Mouse (Mus musculus): Measurements from ENCODE around the gene Nup85. TPM values are rescaled to one million over a fixed set of nuclear protein-coding genes. Genes with fewer than 3 reads are reported as not detected.

Gene Nup85
- polyA plus RNA-seq, 1 experiment from 2014 or later: 80.8 TPM

DNA sequence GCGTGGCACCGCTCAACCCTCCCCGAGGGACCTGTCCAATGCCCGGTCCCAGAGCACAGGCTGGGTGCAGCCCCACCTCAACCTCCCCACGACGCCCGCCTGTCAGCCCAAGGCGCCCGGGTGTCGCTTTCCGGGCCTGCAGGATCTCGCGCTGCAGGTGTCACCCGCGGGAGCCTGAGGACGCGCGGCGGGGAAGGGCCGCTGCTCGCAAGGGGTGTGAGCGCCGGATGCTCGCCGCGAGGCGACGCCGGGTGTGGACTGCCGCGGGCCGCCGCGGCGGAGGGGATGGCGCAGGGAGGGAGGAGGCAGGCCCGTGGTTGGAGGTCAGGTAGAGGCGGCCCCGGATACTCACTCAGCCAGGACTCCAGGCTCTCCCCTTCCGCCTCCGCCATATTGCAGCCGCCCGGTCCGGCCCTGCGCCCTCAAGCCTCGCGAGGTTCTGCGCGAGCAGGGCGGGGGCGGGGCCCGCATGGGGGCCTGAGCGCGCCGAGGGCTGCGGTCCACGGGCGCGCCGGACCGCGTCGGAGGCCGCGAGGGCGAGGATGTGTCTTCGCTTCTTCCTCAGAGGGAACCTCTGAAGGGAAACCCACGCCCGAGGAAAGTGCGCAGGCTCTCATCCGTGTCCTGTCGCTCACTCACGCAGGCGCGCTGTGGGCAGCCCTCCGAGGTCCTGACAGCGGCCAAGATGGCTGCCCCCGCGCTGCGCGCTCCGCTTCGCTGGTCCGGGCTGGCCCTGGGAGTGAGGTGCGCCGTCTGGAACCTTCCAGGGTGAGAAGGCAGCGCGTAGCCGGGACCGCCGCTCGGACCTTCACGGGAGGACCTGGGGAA lies 39.5 kb downstream of the Nup85 start, which contains the start of the genes Mrps7 and Gga3:
Gene Mrps7, plus strand, starts transcription at position 450 of the 828 bp plus-strand sequence.
Gene Gga3, minus strand, starts transcription at position 576 of the 828 bp plus-strand sequence.
- H3K27me3 ChIP-seq: no peaks in the 10 kb centered on the region
- no peaks in the 10 kb centered on the region for H3K9me3 ChIP-seq (replicated peaks)
- under 1% methylated on average over 85 of the region's 93 CpGs for WGBS
- peak; percentile 95 for ATAC-seq (replicated peaks; ENCODE audit: insufficient number of reproducible peaks, insufficient read depth, low FRiP score, low read depth)
- H3K36me3 ChIP-seq: peaks cover 30% of the 10 kb centered on the region
- H3K27ac ChIP-seq: peak within 1 kb of the TSS; percentile 93
- H3K4me3 ChIP-seq: peak within 1 kb of the TSS; percentile 90
- H3K4me1 ChIP-seq (replicated peaks): peaks cover 46% of the 10 kb centered on the region
- H3K9ac ChIP-seq: peak within 1 kb of the TSS; percentile 99
- peak within 1 kb of the TSS; percentile 94 for H3K4me2 ChIP-seq

DNA sequence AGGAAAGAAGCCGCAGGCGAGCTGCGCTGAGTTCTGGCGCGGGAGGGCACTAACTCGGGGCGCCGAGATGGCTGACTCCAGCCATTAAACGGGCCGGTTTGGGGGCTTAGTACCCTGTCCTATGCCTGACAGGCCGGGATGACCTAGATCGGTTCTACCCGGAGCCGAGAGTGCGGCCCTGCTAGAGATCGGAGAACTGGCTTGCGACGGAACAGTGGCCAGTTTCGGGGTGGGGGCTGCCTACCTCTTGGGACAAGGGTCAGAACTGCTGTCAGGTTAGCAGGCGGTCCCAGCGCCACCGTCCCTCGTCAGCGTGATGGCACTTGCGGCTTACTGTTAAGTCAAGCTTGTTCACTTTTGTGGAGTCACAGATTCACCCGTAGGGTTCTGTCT lies 40.1 kb downstream of the Nup85 start:
- H3K4me3 ChIP-seq: peak overlapping the region; percentile 90
- H3K9me3 ChIP-seq (replicated peaks): no peaks in the 10 kb centered on the region
- peak; percentile 19 for ATAC-seq (replicated peaks; ENCODE audit: insufficient number of reproducible peaks, insufficient read depth, low FRiP score, low read depth)
- H3K4me2 ChIP-seq: peak overlapping the region; percentile 94
- H3K9ac ChIP-seq: peak overlapping the region; percentile 99
- no peaks in the 10 kb centered on the region for H3K27me3 ChIP-seq
- H3K27ac ChIP-seq: peak overlapping the region; percentile 93
- WGBS: under 1% methylated on average over 26 of the region's 26 CpGs
- peaks cover 31% of the 10 kb centered on the region for H3K36me3 ChIP-seq
- H3K4me1 ChIP-seq (replicated peaks): peaks cover 46% of the 10 kb centered on the region

DNA sequence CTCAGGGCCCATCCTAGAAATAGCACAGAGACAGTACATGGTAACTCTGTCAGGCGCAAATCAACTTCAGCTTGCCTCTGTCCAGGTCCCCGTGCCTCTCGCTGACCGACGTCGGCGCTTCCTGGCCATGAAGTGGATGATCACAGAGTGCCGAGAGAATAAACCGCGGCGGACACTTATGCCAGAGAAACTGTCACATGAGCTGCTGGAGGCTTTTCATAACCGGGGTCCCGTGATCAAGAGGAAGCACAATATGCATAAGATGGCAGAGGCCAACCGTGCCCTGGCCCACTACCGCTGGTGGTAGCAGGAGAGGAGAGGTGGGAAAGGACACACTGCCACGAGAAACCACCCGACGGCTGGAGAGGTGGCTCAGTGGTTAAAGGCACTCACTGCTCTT lies 42.5 kb downstream of the Nup85 start:
- Histone ChIP-seq H3K27me3 (no peaks in the 10 kb centered on the region), H3K4me3 (no peak overlapping the region), H3K4me1 (replicated peaks) (peaks cover 28% of the 10 kb centered on the region), H3K4me2 (no peak overlapping the region), H3K36me3 (peaks cover 31% of the 10 kb centered on the region), H3K27ac (no peak overlapping the region), H3K9me3 (replicated peaks) (no peaks in the 10 kb centered on the region), H3K9ac (no peak overlapping the region)
- ATAC-seq (replicated peaks; ENCODE audit: insufficient number of reproducible peaks, insufficient read depth, low FRiP score, low read depth): no peak
- 91% methylated on average over 18 of the region's 18 CpGs for WGBS

DNA sequence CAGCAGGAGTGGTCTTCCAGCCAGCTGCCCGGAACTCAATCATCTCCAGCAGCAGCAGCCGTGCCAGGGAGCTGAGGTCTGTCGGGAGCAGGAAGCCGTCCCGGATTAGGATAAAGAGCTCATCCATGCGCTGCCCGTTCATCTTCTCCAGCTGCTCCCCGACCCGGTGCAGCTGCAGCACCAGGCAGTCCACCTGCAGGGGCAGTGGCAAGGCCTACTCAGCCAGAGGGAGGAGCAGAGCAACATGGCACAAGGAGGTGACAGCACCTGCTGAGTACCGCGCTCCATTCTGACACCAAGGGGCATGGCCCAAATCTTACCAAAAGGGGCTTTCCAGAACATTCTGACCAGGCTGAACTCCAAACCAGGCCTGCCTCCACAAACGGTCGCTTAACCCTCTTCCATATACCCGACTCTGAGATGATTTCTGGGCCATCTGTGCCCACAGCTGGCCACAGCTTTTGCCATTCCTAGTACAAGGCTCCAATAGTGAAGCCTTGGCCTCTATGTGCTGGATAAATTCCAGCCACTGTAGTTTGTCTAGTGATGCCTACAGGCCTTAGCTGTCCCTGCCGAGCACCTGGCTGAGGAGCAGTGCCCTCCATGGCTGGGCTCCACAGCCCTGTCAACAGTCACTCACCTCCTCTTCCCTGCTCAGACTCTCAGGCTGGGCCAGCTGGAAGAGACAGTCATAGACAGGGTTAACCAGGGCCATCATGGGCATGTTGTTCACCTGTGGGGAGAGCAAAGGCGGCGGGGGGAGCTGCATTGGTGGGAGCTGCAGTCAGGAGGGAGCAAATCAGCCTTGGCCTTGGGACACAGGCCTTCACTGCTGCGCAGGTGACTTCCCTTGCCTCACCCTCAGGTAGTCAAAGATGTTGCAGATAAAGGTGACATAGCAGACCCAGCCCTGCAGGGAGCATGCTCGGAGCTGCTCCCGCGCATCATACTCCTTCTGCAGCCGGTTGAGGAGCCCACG lies 44.5 kb downstream of the Nup85 start:
- H3K9ac ChIP-seq: no peak overlapping the region; the same call in 1 of the 2 replicates
- H3K27ac ChIP-seq: no peak overlapping the region
- no peaks in the 10 kb centered on the region for H3K27me3 ChIP-seq
- no peak overlapping the region for H3K4me2 ChIP-seq
- no peaks in the 10 kb centered on the region for H3K9me3 ChIP-seq (replicated peaks)
- 81% methylated on average over 23 of the region's 23 CpGs for WGBS
- H3K4me3 ChIP-seq: no peak overlapping the region
- ATAC-seq (replicated peaks; ENCODE audit: insufficient number of reproducible peaks, insufficient read depth, low FRiP score, low read depth): no peak
- peaks cover 31% of the 10 kb centered on the region for H3K36me3 ChIP-seq
- H3K4me1 ChIP-seq (replicated peaks): peaks cover 24% of the 10 kb centered on the region

DNA sequence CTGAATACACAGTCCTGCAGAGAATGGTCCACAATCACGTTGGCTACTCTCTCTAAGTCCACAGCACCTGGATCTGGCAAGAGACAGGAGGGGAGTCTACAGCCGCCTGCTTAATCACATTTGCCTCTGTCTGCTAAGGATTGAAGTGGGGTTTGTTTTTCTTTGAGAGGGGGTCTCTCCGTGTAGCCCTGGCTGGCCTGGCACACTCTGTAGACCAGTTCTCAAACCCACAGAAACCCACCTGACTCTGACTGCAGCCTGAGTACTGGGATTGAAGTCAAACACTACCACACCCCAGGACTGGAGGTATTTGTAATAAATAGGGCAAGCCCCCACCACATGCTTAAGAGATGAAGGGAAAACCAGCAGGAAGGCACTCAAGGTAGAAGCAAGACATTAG lies 45.3 kb downstream of the Nup85 start:
- no peaks in the 10 kb centered on the region for H3K27me3 ChIP-seq
- H3K9ac ChIP-seq: no peak overlapping the region; the same call in 1 of the 2 replicates
- peaks cover 31% of the 10 kb centered on the region for H3K36me3 ChIP-seq
- ATAC-seq (replicated peaks; ENCODE audit: insufficient number of reproducible peaks, insufficient read depth, low FRiP score, low read depth): no peak
- peaks cover 30% of the 10 kb centered on the region for H3K4me1 ChIP-seq (replicated peaks)
- WGBS: 58% methylated on average over 3 of the region's 3 CpGs
- H3K27ac ChIP-seq: no peak overlapping the region
- H3K4me3 ChIP-seq: no peak overlapping the region
- H3K9me3 ChIP-seq (replicated peaks): no peaks in the 10 kb centered on the region
- H3K4me2 ChIP-seq: no peak overlapping the region

DNA sequence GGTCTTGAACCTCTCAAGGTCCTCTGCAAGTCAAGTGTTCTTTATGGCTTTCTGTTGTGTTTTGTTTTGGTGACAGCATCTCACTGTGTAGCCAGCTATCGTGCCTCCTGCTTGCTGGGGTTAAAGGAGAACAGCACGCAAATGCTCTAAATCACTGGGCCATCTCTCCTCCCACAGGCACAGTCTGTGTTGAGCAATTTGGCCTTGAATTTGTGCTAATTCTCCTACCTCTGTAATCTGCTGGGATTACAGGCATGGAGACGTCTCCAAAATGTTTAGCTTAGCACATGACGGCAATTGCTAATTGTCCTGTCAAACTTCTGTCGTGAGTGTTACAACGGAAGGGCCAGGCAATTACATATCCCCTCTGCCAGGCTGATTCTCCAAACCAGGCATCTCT lies 46.9 kb downstream of the Nup85 start:
- H3K4me1 ChIP-seq (replicated peaks): peaks cover 32% of the 10 kb centered on the region
- no peak overlapping the region for H3K4me2 ChIP-seq
- peaks cover 23% of the 10 kb centered on the region for H3K36me3 ChIP-seq
- 78% methylated on average over 6 of the region's 6 CpGs for WGBS
- H3K9me3 ChIP-seq (replicated peaks): no peaks in the 10 kb centered on the region
- no peaks in the 10 kb centered on the region for H3K27me3 ChIP-seq
- H3K4me3 ChIP-seq: no peak overlapping the region
- ATAC-seq (replicated peaks; ENCODE audit: insufficient number of reproducible peaks, insufficient read depth, low FRiP score, low read depth): no peak
- H3K27ac ChIP-seq: no peak overlapping the region
- no peak overlapping the region for H3K9ac ChIP-seq

DNA sequence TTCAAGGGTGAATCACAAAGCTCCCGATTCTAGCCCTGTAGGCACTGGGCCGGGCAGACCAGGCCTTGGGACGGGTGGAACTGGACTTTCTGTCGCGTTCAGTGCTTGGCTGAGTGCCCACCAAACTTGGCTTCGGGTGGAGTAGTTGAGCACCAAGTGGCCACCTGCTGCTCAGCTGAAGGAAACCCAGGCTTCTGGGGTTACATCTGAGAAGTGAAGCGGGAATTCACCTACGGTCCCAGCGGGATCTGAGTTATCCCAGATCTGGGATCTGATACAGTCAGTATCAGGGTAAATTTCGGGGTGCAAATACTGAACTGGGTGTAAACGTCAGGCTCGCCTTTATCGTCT lies 47.8 kb downstream of the Nup85 start:
- Histone ChIP-seq H3K27me3 (no peaks in the 10 kb centered on the region), H3K9ac (peak overlapping the region; percentile 83), H3K4me1 (replicated peaks) (peaks cover 34% of the 10 kb centered on the region), H3K27ac (peak overlapping the region; percentile 98), H3K4me2 (peak overlapping the region; percentile 93), H3K36me3 (peaks cover 17% of the 10 kb centered on the region), H3K4me3 (peak overlapping the region; percentile 85), H3K9me3 (replicated peaks) (no peaks in the 10 kb centered on the region)
- under 1% methylated on average over 13 of the region's 13 CpGs for WGBS
- peak; percentile 27; the same call in 1 of the 2 replicates for ATAC-seq (replicated peaks; ENCODE audit: insufficient number of reproducible peaks, insufficient read depth, low FRiP score, low read depth)

DNA sequence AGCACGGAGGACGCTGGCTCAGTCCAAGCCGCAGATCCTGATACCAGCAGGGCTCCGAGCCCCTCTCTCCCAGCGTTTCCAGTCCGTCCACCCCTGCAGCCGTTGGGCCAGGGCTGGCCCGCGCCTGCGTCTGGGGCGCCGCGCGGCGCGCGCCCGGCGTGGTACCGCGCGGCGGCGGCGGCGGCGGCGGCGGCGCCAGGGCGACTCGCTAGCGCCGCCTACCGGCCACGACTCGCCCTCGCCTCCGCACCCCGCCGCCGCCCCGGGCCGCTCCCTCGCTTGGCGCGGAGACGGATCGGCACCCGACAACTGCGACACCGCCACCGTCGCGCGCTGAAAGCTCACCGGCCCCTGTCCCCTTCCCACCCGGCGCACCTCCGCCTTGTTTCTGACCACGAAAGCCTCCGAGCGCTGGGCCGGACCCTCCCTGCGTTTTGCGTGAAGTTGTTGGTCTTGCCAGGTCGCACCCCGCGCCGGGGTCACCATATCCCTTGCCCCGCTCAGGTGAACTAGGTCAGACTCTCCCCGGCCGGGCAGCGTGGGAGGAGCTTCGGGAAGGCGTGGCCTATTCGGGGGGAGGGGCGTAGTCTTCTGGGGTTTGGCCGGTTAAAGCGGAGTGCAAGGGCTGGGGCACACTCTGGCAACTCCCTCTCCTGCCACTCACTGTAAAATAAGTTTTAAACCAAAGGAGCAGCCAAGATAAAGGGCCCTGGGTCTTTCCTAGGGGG lies 48.3 kb downstream of the Nup85 start, which contains the start of gene Mif4gd:
Gene Mif4gd, minus strand, starts transcription at position 560 of the 728 bp plus-strand sequence.
- peak; percentile 84 for ATAC-seq (replicated peaks; ENCODE audit: insufficient number of reproducible peaks, insufficient read depth, low FRiP score, low read depth)
- Histone ChIP-seq H3K27ac (peak within 1 kb of the TSS; percentile 98), H3K27me3 (no peaks in the 10 kb centered on the region), H3K4me2 (peak within 1 kb of the TSS; percentile 93), H3K36me3 (peaks cover 12% of the 10 kb centered on the region; the same call in 1 of the 2 replicates), H3K4me3 (peak within 1 kb of the TSS; percentile 85), H3K4me1 (replicated peaks) (peaks cover 37% of the 10 kb centered on the region), H3K9me3 (replicated peaks) (no peaks in the 10 kb centered on the region), H3K9ac (peak within 1 kb of the TSS; percentile 83)
- under 1% methylated on average over 54 of the region's 80 CpGs for WGBS

DNA sequence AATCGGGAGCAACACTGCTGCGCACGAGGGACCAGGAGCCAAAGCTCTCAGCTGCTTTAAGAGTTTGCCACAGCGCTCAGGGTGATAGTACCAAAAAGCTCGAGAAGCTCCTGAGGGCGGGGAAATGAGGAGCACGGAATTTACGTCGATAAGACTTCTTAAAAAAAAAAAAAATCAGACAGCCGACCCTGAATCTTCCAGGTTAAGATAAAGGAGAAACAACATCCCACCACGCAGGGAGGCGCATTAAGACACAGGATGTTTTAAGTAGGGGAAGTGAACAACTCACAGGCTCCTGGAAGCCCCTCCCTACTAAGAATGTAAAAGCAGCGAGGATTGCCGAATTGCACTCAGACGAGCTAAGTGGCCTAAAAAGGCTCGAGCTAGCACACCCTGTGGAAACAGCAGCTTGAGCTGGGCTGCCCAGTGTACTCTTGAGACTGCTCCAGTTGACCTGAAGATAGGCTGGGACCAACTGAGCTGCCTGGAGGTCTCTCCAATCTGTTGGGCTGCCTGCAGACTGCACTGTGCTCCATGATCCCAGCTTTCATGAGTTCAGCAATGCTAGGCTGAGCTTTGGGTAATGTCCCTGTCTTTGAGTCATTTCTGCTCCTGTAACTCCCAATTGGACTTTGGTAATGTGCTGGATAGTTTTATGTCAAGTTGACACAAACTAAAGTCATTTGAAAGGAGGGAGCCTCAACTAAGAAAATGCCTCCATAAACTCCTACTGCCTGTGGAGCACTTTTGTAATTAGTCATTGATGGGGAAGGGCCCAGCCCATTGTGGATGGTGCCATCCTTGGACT lies 49.1 kb downstream of the Nup85 start:
- Histone ChIP-seq H3K9ac (peak overlapping the region; percentile 83), H3K9me3 (replicated peaks) (no peaks in the 10 kb centered on the region), H3K4me2 (peak overlapping the region; percentile 93), H3K4me1 (replicated peaks) (peaks cover 37% of the 10 kb centered on the region), H3K36me3 (peaks cover 7% of the 10 kb centered on the region; the same call in 1 of the 2 replicates), H3K4me3 (peak overlapping the region; percentile 85), H3K27me3 (no peaks in the 10 kb centered on the region), H3K27ac (peak overlapping the region; percentile 98)
- ATAC-seq (replicated peaks; ENCODE audit: insufficient number of reproducible peaks, insufficient read depth, low FRiP score, low read depth): 0 out of 2 replicates have a peak, but pooled peaks have one; percentile 1
- WGBS: 0% methylated on average over 16 of the region's 16 CpGs

All from heart, embryonic 15.5 days (tissue).